Mouse (Mus musculus) frontal cortex, postnatal 10 days (tissue): ENCODE data around the gene Twist2.

Source experiments
- DNase-seq, 2 experiments: peaks; one replicate each; pipeline ENCODE4 v3.0.0; 2022; ENCODE audit warnings: low spot score in 2 of 2, mixed read lengths in 1 of 2

The Twist2 gene

GRCm38 (mm10) chr1:91819237-91819636 is 18.0 kb downstream of the Twist2 start:
- DNase-seq, result no peak

- DNase-seq, result no peak
Measured at GRCm38 (mm10) chr1:91820531-91820930, 19.3 kb downstream of the Twist2 start.

- no peak for DNase-seq
Measured at GRCm38 (mm10) chr1:91822316-91822824, 21.1 kb downstream of the Twist2 start.

GRCm38 (mm10) chr1:91823530-91823929 is 22.3 kb downstream of the Twist2 start:
- no peak for DNase-seq

- DNase-seq, result no peak
Measured at GRCm38 (mm10) chr1:91823951-91824350, 22.7 kb downstream of the Twist2 start.

GRCm38 (mm10) chr1:91825261-91825660 is 24.0 kb downstream of the Twist2 start:
- DNase-seq, result no peak

- no peak for DNase-seq
Measured at GRCm38 (mm10) chr1:91831978-91832377, 30.7 kb downstream of the Twist2 start.

GRCm38 (mm10) chr1:91839557-91839956 is 38.3 kb downstream of the Twist2 start:
- DNase-seq, result no peak

- DNase-seq, result peak in 1 of 2 experiments; percentile 51
Measured at GRCm38 (mm10) chr1:91839979-91840378, 38.7 kb downstream of the Twist2 start.

GRCm38 (mm10) chr1:91844236-91844635 is 43.0 kb downstream of the Twist2 start:
- DNase-seq, result no peak

GRCm38 (mm10) chr1:91844681-91845379 is 43.6 kb downstream of the Twist2 start:
- no peak for DNase-seq

- DNase-seq, result no peak
Measured at GRCm38 (mm10) chr1:91845380-91845957, 44.2 kb downstream of the Twist2 start.

- DNase-seq, result no peak
Measured at GRCm38 (mm10) chr1:91851300-91851699, 50.0 kb downstream of the Twist2 start.

- no peak for DNase-seq
Measured at GRCm38 (mm10) chr1:91856771-91857664, 55.8 kb downstream of the Twist2 start.

GRCm38 (mm10) chr1:91858101-91858790 is 57.0 kb downstream of the Twist2 start:
- no peak for DNase-seq

GRCm38 (mm10) chr1:91858901-91859300 is 57.6 kb downstream of the Twist2 start:
- no peak for DNase-seq

GRCm38 (mm10) chr1:91861511-91861910 is 60.2 kb downstream of the Twist2 start:
- DNase-seq, result no peak

GRCm38 (mm10) chr1:91866001-91866400 is 64.7 kb downstream of the Twist2 start:
- DNase-seq, result no peak

GRCm38 (mm10) chr1:91871101-91871500 is 69.8 kb downstream of the Twist2 start:
- no peak for DNase-seq

- no peak for DNase-seq
Measured at GRCm38 (mm10) chr1:91872388-91873059, 71.3 kb downstream of the Twist2 start.
